9 mouse cellular contexts compared by ENCODE assay signal in the genomic region with DNA sequence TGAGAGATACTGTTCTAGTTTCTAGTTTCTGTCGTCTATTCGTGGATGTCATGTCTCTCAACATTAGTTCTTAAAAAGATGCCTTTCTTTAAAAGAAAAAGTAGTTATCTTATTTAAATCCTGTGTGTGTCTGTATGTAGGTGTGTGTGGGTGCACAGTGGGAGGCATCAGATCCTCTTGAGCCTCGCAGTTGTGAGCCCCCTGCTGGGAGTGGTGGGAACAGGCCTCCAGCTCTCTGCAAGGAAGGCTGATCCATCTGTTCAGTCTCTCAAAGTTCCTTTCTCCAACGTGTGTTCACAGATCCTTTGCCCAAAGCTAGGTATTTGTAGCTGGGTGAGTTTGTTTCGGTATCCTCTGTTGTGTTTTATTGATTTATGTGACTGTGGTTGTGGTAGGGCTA.
DNase-seq lines count a peak whose midpoint lies in the region; ATAC-seq and TF ChIP-seq lines count a peak whose summit lies in the region.
"Had no signal": no experiment of that assay in that cellular context is flagged by ENCODE, and none has a peak within 500 bp of the region (broad histone marks: within the 10 kb centered on the region; RNA-seq: fewer than 3 reads in every experiment).

No protein-coding gene starts in this region.

- 48% methylated on average over 5 of the region's 5 CpGs for WGBS in thymus, adult 2 months
- 43% methylated on average over 5 of the region's 5 CpGs for WGBS in embryonic facial prominence, embryonic 14.5 days
- WGBS in spleen, adult 2 months, result 42% methylated on average over 5 of the region's 5 CpGs

- no peak overlapping the region for H3K27ac ChIP-seq in thymus, adult 2 months (ENCODE audit: control insufficient read depth, insufficient read depth, low read length)
- no peak overlapping the region for H3K27ac ChIP-seq in embryonic facial prominence, embryonic 14.5 days (replicated peaks; ENCODE audit: low read depth, low read length)
- H3K27ac ChIP-seq in spleen, adult 2 months (ENCODE audit: insufficient read depth, low read length), result no peak overlapping the region
- H3K27ac ChIP-seq: limb, embryonic 15.5 days had no signal

- TF ChIP-seq CTCF in thymus, adult 2 months (IDR thresholded peaks at IDR 0.05; ENCODE audit: borderline replicate concordance, control insufficient read depth, extremely low read depth, insufficient read depth, low read length, poor library complexity), result peak; percentile 77; the same call in 1 of the 2 replicates
- TF ChIP-seq CTCF in spleen, adult 2 months (IDR thresholded peaks at IDR 0.05; ENCODE audit: extremely low read depth, insufficient read depth, insufficient read length, insufficient replicate concordance), result peak; percentile 84

- H3K27me3 ChIP-seq in thymus, adult 2 months (ENCODE audit: control insufficient read depth, insufficient read depth, low read length), result no peaks in the 10 kb centered on the region
- no peaks in the 10 kb centered on the region for H3K27me3 ChIP-seq in embryonic facial prominence, embryonic 14.5 days (replicated peaks; ENCODE audit: control insufficient read depth, insufficient read depth, low read length)
- no peaks in the 10 kb centered on the region for H3K27me3 ChIP-seq in spleen, adult 2 months (ENCODE audit: control insufficient read depth, insufficient read depth, low read length)
- H3K27me3 ChIP-seq: limb, embryonic 15.5 days had no signal

- H3K9me3 ChIP-seq in embryonic facial prominence, embryonic 14.5 days (ENCODE audit: control insufficient read depth, low read length), result no peaks in the 10 kb centered on the region
- H3K9me3 ChIP-seq: limb, embryonic 15.5 days had no signal

- ATAC-seq in frontal cortex, adult (ENCODE audit: low TSS enrichment), result 0 out of 2 replicates have a peak, but pooled peaks have one; percentile 62
- no peak for ATAC-seq in embryonic facial prominence, embryonic 14.5 days (ENCODE audit: low read depth)

- no peak overlapping the region for H3K9ac ChIP-seq in embryonic facial prominence, embryonic 14.5 days (ENCODE audit: low read depth, low read length)
- H3K9ac ChIP-seq: limb, embryonic 15.5 days had no signal

- H3K4me2 ChIP-seq in embryonic facial prominence, embryonic 14.5 days (ENCODE audit: low read depth, low read length), result no peak overlapping the region
- H3K4me2 ChIP-seq: limb, embryonic 15.5 days had no signal

- no peak for DNase-seq in frontal cortex, postnatal 36 days (ENCODE audit: low spot score in 2 of 2)
- DNase-seq in thymus, adult 2 months, result peak; percentile 34
- no peak for DNase-seq in thymus, adult 18-20 months
- peak; percentile 32 for DNase-seq in embryonic facial prominence, embryonic 14.5 days (ENCODE audit: low spot score)
- peak; percentile 79 for DNase-seq in liver
- DNase-seq in spleen, adult 2 months (ENCODE audit: low read depth in 1 of 2, low spot score in 2 of 2), result peak; percentile 18 to 52
- no peak for DNase-seq in left cerebral cortex, postnatal 14 days (ENCODE audit: low spot score in 2 of 2)

- intact Hi-C loops in left cerebral cortex, postnatal 14 days (cut with DNase I), result loop anchor here (10.0 kb wide), 1 partner anchor 253 kb away; no protein-coding TSS in a partner anchor

- no peaks in the 10 kb centered on the region for H3K36me3 ChIP-seq in thymus, adult 2 months (ENCODE audit: control insufficient read depth, insufficient read depth, low read length)
- H3K36me3 ChIP-seq in embryonic facial prominence, embryonic 14.5 days (ENCODE audit: control insufficient read depth, insufficient read depth, low read length), result no peaks in the 10 kb centered on the region
- no peaks in the 10 kb centered on the region for H3K36me3 ChIP-seq in spleen, adult 2 months (ENCODE audit: control insufficient read depth, insufficient read depth, low read length)
- H3K36me3 ChIP-seq: limb, embryonic 15.5 days had no signal

- TF ChIP-seq POLR2A in thymus, adult 2 months (IDR thresholded peaks at IDR 0.05; ENCODE audit: control insufficient read depth, extremely low read depth, insufficient read depth, low read length, poor library complexity), result no peak
- TF ChIP-seq POLR2A in spleen, adult 2 months (IDR thresholded peaks at IDR 0.05; ENCODE audit: low read depth, low read length), result no peak

- H3K4me1 ChIP-seq in thymus, adult 2 months (replicated peaks; ENCODE audit: control insufficient read depth, insufficient read depth, low read length), result no peaks in the 10 kb centered on the region; the same call in 1 of the 2 replicates
- no peaks in the 10 kb centered on the region for H3K4me1 ChIP-seq in embryonic facial prominence, embryonic 14.5 days (ENCODE audit: control insufficient read depth, insufficient read depth, low read length)
- no peaks in the 10 kb centered on the region; the same call in none of the 2 replicates for H3K4me1 ChIP-seq in spleen, adult 2 months (ENCODE audit: control insufficient read depth, insufficient read depth, insufficient read length)
- H3K4me1 ChIP-seq: limb, embryonic 15.5 days had no signal

- no peak overlapping the region for H3K4me3 ChIP-seq in thymus, adult 2 months (ENCODE audit: control insufficient read depth, insufficient read depth, low read length)
- no peak overlapping the region for H3K4me3 ChIP-seq in embryonic facial prominence, embryonic 14.5 days (ENCODE audit: low read depth, low read length)
- H3K4me3 ChIP-seq in spleen, adult 2 months (ENCODE audit: extremely low read depth, insufficient read depth, insufficient read length), result no peak overlapping the region
- H3K4me3 ChIP-seq: limb, embryonic 15.5 days had no signal

Comparison
In these comparisons a context has a peak if more than half of its experiments do, and no peak if none do; other contexts are left out.
1. DNase-seq: peak in thymus, adult 2 months (single experiment), embryonic facial prominence, embryonic 14.5 days (single experiment), liver (single experiment) and spleen, adult 2 months (2 of 2); none in frontal cortex, postnatal 36 days (0 of 2), thymus, adult 18-20 months (0 of 2) and left cerebral cortex, postnatal 14 days (0 of 2).